Mouse (Mus musculus) T-helper 2 cell (primary cell): ENCODE data around the gene Sptlc3.

Source experiments
- in situ Hi-C: fragments of 300-600 bp; cut with MboI, MseI; formaldehyde crosslinking; loops from one replicate; pipeline ENCODE4 v1.15.1; 2025; ENCODE audit warnings: high pct_unique_total_duplicates

Gene Sptlc3

GRCm38 (mm10) chr2:139637861-139638260 lies 144.1 kb downstream of the Sptlc3 start:
- in situ Hi-C loops = no loop called here

- in situ Hi-C loops = no loop called here
These were observed 148.2 kb downstream of the Sptlc3 start for GRCm38 (mm10) chr2:139641757-139642385.

GRCm38 (mm10) chr2:139649518-139649917 lies 155.8 kb downstream of the Sptlc3 start:
- in situ Hi-C loops = no loop called here

- in situ Hi-C loops = no loop called here
These were observed 163.0 kb downstream of the Sptlc3 start for GRCm38 (mm10) chr2:139656750-139657149.

- in situ Hi-C loops = no loop called here
These were observed 178.1 kb downstream of the Sptlc3 start for GRCm38 (mm10) chr2:139671838-139672237.

GRCm38 (mm10) chr2:139672371-139672770 lies 178.7 kb downstream of the Sptlc3 start:
- in situ Hi-C loops = no loop called here

GRCm38 (mm10) chr2:139677065-139677762 lies 183.5 kb downstream of the Sptlc3 start:
- in situ Hi-C loops = no loop called here

GRCm38 (mm10) chr2:139677809-139678274 lies 184.1 kb downstream of the Sptlc3 start, which contains the start of gene Ism1:
Gene Ism1, plus strand, starts transcription at chr2:139678178.
- in situ Hi-C loops = no loop called here

- in situ Hi-C loops = no loop called here
These were observed 184.8 kb downstream of the Sptlc3 start for GRCm38 (mm10) chr2:139678275-139679140.

- in situ Hi-C loops = no loop called here
These were observed 188.8 kb downstream of the Sptlc3 start for GRCm38 (mm10) chr2:139682540-139682939.
